Mouse (Mus musculus): ENCODE results near the gene Agbl4.

Gene Agbl4

DNA sequence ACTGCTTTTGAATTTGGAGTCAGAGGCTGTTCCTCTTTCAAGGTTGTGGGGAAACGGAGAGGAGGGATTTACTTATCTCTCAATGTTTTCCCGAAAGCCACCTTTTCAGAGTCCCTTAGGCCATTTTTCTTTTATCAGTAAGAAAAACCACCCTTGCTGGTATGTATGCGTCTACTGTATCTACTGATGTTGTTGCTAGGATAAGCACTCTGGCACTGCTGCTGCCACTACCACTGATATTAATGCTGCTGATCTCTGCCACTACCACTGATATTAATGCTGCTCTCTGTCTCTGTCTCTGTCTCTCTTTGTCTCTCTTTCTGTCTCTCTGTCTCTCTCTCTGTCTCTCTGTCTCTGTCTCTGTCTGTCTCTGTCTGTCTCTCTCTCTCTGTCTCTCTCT is 1271.9 kb downstream of the Agbl4 start:
- no peak for DNase-seq (ENCODE audit: low spot score)

- DNase-seq (ENCODE audit: low spot score): no peak
Measured at GRCm38 (mm10) chr4:111670566-111671421, 1273.3 kb downstream of the Agbl4 start.

- no peak for DNase-seq (ENCODE audit: low spot score)
Measured at GRCm38 (mm10) chr4:111671440-111671839, 1274.0 kb downstream of the Agbl4 start.

- DNase-seq (ENCODE audit: low spot score): no peak
Measured at GRCm38 (mm10) chr4:111673904-111674303, 1276.4 kb downstream of the Agbl4 start.

GRCm38 (mm10) chr4:111681926-111682325 is 1284.5 kb downstream of the Agbl4 start:
- no peak for DNase-seq (ENCODE audit: low spot score)

DNA sequence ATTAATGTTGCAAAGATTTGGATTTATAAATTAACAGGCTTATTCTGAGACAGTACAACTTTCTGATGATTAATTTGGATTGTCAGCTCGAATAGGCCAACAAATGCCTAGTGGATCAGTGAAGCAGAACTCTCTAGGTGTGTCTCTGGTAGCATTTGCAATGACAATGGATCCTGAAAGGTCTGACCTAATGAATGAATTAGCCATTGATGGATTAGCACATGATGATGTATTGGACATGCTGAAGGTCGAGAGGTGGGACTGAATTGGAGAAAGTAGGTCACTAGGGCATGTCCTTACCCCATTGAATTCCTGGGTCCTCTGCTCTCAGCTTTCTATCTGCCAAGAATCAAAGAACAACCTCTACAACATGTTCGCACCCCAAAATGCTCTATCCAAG is 1285.3 kb downstream of the Agbl4 start:
- DNase-seq (ENCODE audit: low spot score): no peak

- DNase-seq (ENCODE audit: low spot score): no peak
Measured at GRCm38 (mm10) chr4:111683843-111684242, 1286.4 kb downstream of the Agbl4 start.

DNA sequence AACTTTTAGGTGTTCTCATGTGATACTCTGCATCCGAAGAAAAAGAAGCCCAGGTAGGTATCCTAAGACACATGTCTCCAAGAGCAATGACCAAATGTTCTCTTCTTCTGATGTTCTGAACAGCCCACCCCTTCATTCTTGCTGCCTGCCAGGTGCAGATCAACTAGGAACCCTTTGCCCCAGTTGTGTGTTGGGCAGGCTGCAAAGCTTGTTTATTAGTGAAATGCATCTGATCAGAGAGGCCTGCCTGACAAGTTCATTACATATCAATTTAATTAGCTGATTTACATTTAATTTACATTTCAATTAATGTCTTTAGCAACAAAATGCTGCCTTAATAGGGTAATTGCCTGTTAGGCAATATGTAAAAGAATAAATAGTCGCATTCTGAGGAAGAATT is 1288.5 kb downstream of the Agbl4 start:
- DNase-seq (ENCODE audit: low spot score): no peak

- DNase-seq (ENCODE audit: low spot score): no peak
Measured at GRCm38 (mm10) chr4:111686951-111687350, 1289.5 kb downstream of the Agbl4 start.

- DNase-seq (ENCODE audit: low spot score): peak; percentile 43
Measured at GRCm38 (mm10) chr4:111687613-111688012, 1290.2 kb downstream of the Agbl4 start.

- no peak for DNase-seq (ENCODE audit: low spot score)
Measured at GRCm38 (mm10) chr4:111691057-111691543, 1293.6 kb downstream of the Agbl4 start.

GRCm38 (mm10) chr4:111701381-111701780 is 1303.9 kb downstream of the Agbl4 start:
- no peak for DNase-seq (ENCODE audit: low spot score)

DNA sequence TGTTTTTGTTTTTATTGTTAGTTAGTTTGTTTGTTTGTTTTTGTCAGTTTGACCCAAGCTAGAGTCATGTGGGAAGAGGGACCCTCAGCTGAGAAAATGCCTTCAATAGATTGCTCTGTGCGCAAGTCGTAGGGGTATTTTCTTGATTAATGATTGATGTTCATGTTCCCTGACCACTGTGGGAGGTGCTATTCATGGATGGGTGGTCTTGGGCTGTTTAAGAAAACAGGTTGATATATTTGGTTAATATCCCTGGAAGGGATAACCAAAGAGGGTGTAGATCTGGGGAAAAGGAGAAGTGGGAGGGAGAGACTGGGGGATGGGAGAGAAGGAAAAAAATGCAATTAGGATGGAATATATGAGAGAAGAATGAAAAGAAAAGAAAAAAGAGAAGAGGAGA is 1306.7 kb downstream of the Agbl4 start:
- no peak for DNase-seq (ENCODE audit: low spot score)

DNA sequence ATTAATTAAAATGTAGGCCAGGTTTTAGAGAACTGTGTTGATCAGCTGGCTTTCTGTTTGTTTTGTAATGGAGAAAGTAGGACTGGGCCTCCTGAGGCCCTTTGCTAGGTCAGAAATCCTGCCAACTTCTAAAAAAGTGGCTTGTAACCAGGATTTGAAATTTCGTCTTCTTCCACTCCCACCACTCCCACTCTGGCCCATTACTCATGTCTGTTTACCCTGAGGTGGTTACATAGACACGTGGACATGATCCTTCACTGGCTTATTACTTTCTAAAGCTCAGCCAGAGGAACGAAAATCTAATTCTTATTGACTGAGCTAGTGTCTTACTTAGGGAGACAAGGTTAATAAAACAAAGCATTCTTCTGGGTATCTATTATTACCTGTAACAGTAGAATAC is 1307.5 kb downstream of the Agbl4 start:
- no peak for DNase-seq (ENCODE audit: low spot score)

Data from spleen, adult 12 weeks (tissue).